Mouse (Mus musculus): Measurements from ENCODE around the gene Nr1h2.
A peak's percentile ranks its signal among the peaks of the same experiment; 100 is the strongest.

Gene Nr1h2

DNA sequence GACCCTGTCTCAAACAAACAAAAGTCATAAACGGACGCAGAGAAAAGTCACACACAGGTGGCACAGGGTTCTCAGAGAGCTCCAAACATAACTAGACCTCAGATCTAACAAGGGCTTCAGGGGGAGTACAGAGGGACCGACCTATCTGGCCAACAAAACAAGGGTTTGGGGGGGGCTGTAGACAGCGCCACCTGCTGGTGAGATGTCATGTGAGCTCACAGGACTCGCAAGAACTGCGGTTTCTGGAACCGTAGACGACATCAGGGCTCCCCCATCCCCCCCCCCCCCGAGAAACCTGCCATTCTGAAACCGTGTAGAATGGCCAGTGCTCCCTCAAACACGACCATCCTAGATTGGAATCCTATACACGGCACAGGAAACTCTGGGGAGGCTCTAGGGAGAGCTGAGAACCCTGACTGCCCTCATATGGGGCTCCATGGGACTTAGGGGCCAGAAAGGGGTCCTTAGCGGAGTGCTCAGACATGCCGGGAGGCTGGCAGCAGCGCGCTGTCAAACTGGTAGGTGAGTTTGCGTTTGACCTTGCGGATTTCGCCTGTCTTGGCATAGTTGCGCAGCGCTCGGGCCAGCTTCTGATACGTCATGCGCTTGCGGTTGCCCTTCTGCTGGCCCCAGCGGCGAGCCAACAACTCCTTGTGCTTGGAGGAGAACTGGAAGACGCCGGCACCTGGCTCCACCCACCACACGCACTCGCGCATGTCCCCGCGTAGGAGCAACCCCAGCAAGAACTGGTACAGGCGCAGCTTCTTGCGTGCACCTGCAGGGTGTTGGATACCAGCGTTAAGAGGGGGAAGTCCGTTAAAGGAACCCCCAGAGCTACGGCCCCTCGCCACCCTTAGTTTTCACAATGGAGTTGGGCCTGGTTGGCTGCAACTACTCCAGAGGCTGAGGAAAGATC lies 26.0 kb downstream of the Nr1h2 start:
- peak; percentile 86 for DNase-seq

DNA sequence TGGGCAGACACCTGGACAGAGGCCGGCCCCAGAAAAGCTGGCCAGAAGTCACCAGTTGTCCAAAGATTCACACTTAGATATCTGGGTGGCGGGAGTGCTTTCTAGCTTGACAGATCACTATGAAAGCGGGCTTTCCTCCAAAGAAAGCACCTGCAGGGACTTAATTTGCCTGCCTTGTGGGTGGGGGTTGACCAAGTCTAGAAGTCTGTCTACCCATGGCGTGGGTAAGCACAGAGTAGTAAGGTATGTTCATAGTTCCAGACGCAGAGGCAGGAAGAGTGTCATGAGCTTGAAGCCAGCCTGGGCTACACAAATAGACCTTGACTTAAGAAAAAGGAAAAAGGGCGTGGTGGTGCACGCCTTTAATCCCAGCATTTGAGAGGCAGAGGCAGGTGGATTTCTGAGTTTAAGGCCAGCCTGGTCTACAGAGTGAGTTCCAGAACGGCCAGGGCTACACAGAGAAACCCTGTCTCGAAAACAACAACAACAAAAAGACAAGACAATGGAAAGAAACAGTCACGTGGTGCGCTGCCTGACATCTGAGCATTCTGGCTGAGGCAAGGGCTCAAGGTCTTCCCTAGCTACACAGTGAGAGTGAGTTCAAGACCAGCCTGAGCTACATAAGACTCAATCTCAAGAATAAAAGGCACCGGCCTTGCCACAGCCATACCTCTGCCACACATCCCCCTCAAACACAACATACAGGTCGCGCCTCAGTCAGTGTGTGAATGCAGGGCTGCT lies 27.2 kb downstream of the Nr1h2 start:
- DNase-seq: no peak

DNA sequence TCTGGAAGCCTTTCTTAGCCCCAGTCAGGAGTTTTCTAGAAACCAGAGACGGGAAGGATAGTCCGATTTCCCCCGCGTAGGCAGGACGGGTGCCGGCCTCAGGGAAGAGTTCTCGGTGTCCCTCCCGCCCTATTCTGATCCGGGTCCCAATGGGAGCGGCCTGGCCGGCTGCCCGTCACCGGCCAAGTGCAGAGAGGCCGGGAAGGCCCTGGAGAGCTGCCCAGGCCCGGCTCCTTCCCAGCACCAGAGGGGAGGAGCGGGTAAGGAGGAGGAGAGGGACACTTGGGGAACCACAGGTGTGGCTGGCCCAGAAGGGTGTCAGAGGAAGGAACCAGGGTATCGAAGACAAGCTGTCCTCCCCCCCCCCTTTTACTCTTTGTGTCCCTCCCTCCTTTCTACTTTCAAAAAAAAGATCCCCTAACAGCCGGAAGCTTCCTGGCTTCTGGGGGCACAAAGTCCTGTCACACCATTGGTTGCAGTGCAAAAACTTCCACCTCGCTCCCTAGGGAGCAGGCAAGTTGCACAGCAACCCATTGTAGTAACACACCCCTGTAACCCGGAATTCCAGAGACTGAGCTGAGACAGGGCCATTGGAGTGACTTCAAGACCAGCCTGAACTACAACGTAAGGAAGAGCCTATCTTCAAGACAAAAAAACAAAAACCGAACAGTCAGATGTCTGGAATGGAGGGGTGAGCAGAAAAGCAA lies 28.5 kb downstream of the Nr1h2 start:
- DNase-seq: peak; percentile 88

DNA sequence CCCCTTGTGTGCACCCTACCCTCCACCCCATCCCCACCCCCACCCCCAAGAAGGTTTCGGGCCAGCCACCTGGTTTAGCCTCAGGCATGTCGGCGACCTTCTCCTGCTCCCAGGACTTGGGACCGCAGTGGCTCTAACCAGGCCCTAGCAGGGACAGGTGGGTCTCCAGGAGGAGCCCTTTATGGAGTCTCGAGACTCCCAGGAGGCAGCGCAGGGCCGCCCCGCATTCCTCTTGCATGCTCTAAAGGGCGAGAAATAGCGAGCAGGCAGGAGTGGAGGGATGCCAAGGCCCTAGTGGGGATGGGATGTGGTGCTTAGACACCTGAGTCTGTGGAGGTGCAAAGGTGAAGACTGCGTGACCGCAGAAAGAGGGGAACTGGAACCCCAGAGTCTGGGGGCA lies 29.2 kb downstream of the Nr1h2 start, which contains the start of gene Mybpc2:
Gene Mybpc2, minus strand, starts transcription at position 155 of the 400 bp plus-strand sequence.
- peak; percentile 40 for DNase-seq

DNA sequence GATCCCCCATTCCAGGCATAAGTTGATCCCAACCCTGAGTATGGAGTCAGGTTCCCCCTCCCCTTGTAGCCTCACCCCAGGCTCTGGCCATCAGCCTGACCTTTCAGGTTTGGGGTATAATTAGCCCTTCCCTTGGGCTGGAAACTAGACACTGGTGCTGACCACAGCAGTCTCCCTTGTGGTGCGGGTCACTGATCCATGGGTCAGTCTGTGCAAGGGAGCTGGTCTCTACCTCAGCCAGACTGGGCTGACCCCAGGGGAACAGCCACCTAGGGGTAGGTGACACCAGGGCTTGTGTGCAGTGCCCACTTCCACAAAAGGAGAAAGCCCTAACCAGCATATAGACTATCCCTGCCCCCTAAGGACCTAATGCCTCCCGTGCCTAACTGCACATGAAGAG lies 30.7 kb downstream of the Nr1h2 start:
- no peak for DNase-seq

DNA sequence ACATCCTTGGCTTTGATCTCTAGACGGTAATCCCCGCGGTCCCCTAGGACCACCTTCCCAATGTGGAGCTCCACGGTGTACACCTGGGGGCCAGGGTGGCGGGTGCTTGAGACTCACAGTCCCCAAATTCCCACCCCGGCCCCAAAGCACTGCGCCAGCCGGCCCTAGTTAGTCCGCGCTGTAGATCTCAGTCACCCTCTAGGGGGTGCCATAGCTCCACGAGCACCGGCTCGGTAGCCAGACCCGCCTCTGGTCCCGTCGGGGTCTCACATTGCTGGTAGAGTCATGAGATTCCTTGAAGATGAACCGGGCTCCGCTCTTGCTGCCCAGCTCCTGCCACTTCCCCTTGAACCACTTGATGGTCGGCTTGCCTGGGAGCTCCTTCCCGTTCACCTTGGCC lies 32.0 kb downstream of the Nr1h2 start:
- peak; percentile 39 for DNase-seq

DNA sequence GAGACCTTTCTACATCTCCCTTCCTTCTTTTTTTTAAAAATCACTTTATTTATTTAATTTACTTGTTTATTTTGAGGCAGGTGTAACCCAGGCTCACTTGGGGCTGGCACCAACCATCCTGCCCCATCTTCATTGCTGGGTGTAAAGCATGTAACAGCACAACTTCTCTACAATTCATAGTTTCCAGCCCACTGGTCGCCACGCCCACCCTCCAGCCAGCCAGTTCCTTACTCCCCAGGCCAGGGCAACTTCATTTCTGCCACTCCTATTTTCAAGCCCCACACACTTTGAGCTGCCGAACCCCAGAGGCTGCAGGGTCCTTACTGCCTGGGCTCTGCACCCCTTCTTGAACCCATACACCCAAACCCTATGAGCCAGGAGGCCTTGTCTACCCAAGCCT lies 32.8 kb downstream of the Nr1h2 start:
- DNase-seq: no peak

DNA sequence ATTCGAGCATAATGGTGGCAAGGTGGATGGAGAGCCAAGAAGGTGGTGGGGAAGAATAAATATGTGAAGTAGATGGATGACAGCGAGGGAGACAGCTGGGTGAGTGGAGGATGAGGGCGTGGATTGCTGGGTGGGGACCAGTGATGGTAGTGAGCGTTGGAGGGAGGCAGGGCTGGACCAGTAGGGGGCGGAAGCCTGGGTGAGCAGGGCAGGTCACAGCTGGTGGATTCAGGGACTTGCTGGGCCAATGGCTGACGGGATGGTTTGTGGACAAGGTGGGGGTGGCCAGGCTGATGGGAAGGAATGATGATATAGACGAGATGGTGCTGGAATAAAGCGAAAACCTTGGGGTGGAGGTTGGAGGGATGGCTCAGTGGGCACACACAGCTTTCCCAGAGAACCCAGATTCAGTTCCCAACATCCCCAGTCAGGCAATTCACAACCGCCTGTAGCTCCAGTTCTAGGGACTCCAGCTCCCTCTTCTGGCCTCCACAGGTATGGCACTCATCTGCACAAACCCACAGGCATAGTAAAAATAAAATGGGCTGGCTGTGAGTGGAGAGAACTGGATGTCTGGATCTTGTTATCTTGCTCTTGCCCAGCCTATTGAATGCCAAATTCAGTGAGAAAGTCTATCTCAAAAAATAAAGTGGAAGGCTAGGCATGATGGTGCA lies 34.4 kb downstream of the Nr1h2 start:
- no peak for DNase-seq

DNA sequence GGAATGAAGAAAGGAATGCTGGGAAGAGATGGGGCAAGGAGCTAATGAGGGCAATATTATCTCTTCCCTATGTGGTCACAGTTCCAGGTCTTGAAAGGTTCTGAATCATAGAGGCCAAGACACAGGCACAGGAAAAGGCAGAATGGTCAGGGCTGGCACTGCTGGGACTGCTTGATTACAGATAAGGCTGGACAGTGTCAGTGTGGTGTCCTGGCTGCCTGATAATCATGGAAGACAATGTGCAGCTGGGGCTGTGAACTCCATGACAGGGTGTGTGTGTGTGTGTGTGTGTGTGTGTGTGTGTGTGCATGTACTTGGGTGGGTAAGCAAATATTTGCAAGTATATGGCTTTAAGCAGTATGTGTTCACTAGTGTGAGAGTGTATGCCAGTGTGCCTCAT lies 46.3 kb downstream of the Nr1h2 start:
- DNase-seq: no peak

DNA sequence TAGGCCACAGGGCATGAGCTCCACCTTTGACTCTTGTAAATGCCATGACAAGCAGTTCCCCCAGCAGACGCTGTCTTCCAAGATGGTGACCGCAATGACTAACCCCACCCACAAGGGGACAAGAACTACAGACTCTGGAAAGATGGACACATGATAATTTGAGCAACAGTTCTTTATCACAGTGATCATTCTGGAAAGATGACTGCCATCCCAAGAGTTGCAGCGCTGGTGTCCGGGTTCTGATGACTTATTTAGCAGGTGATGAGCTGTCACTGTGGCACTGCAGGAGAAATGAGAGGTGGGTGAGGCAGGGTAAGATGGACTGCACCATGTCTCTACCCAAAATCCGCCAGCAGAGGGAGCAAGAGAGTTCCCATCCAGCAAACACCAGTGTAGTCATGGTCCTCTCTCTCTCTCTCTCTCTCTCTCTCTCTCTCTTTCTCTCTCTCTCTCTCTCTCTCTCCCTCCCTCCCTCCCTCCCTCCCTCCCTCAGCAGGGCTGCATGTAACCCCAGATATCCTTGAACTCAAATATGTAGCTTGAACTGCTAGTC lies 52.1 kb downstream of the Nr1h2 start:
- DNase-seq: no peak

DNA sequence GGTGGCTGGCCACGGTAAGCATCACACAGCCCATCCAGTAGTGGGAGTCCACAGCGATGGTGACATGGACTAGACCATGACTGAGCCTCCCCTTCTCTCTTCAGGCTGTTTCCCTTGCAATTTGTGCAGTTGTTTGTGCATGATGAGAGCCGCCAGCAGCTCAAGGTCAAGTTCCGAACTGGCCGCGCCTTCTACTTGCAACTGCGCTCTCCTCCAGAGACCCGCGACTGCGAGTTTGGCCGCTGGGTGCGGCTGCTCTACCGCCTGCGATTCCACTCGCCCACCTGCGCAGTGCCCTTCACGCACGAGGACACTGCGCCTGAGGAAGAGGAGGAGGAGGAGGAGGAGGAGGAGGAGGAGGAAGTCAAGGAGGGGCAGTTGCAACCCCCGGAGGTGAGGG lies 53.7 kb downstream of the Nr1h2 start:
- no peak for DNase-seq
